Mouse (Mus musculus) CH12.LX (cell line): ENCODE measurements around the gene Prss57. TPM values are rescaled to one million over a fixed set of nuclear protein-coding genes. Genes with fewer than 3 reads are reported as not detected.

Source experiments
- DNase-seq: peaks from one replicate; pipeline ENCODE4 v3.0.0-alpha.2; 2013; ENCODE audit errors: extremely low read depth
- H3K27ac ChIP-seq: 2 replicates; pipeline ENCODE4 v1.5.1; 2012; ENCODE audit warnings: low read depth, mild to moderate bottlenecking, control low read depth, moderate library complexity; ENCODE audit not compliant: insufficient read depth
- H3K27me3 ChIP-seq: replicated peaks from 2 replicates; pipeline ENCODE3; 2012; ENCODE audit warnings: inconsistent platforms
- H3K36me3 ChIP-seq, 2 experiments: replicated peaks in 1 of 2; 2 replicates each; pipeline versions ENCODE3 to v1.6.1; 2012; ENCODE audit warnings: inconsistent platforms in 1 of 2, low read length in 1 of 2, mild to moderate bottlenecking in 1 of 2, mixed read lengths in 1 of 2, moderate library complexity in 1 of 2; ENCODE audit not compliant: control insufficient read depth in 1 of 2, insufficient read depth in 1 of 2
- H3K4me1 ChIP-seq, 2 experiments: 2 replicates each; pipeline ENCODE4 v1.6.1; 2012; ENCODE audit warnings: inconsistent platforms in 1 of 2, moderate library complexity in 1 of 2; ENCODE audit not compliant: insufficient read depth in 2 of 2, control insufficient read depth in 1 of 2
- H3K4me2 ChIP-seq: 2 replicates; pipeline ENCODE4 v1.6.1; 2012; ENCODE audit warnings: low read depth, mild to moderate bottlenecking, control low read depth; ENCODE audit not compliant: poor library complexity, insufficient read depth, severe bottlenecking
- H3K4me3 ChIP-seq, 3 experiments: fragments of 150-350 bp in 1 of 3; sonication (generic) in 1 of 3; replicated peaks in 1 of 3; 2 replicates each; pipeline versions ENCODE3 to v1.5.1; 2011 to 2012; ENCODE audit warnings: low read depth in 2 of 3, low read length in 2 of 3, mild to moderate bottlenecking in 2 of 3, moderate library complexity in 2 of 3, control low read depth in 1 of 3, improper control_type of control experiment in 1 of 3, inconsistent platforms in 1 of 3, mixed read lengths in 1 of 3; ENCODE audit not compliant: poor library complexity in 1 of 3
- H3K79me2 ChIP-seq: replicated peaks from 2 replicates; pipeline ENCODE4 v1.6.1; 2012; ENCODE audit warnings: mild to moderate bottlenecking, moderate library complexity; ENCODE audit not compliant: control insufficient read depth, poor library complexity, insufficient read depth, severe bottlenecking; ENCODE audit errors: extremely low read depth
- H3K9ac ChIP-seq: 2 replicates; pipeline ENCODE4 v1.6.1; 2012; ENCODE audit warnings: low read depth, mild to moderate bottlenecking, control low read depth, moderate library complexity; ENCODE audit not compliant: insufficient read depth
- H3K9me3 ChIP-seq: replicated peaks from 2 replicates; pipeline ENCODE3; 2012; ENCODE audit warnings: low read length, inconsistent platforms, mixed read lengths
- CHD1 ChIP-seq: IDR thresholded peaks from 2 replicates; pipeline ENCODE4 v1.6.1; 2012; ENCODE audit warnings: low read depth, low read length, improper control_type of control experiment, inconsistent platforms
- CHD2 ChIP-seq: IDR thresholded peaks from 2 replicates; pipeline ENCODE4 v1.6.1; 2011; ENCODE audit warnings: low read length, improper control_type of control experiment
- CTCF ChIP-seq, 2 experiments: IDR thresholded peaks in 1 of 2; conservative IDR thresholded peaks in 1 of 2; 2 replicates each; pipeline ENCODE4 v1.5.1; 2011 to 2012; ENCODE audit warnings: low read depth in 2 of 2, low read length in 2 of 2, improper control_type of control experiment in 1 of 2, inconsistent platforms in 1 of 2, mild to moderate bottlenecking in 1 of 2, moderate library complexity in 1 of 2
- E2F4 ChIP-seq: IDR thresholded peaks from 2 replicates; pipeline ENCODE4 v1.6.1; 2011; ENCODE audit warnings: low read depth, low read length, improper control_type of control experiment; ENCODE audit not compliant: insufficient replicate concordance
- ELF1 ChIP-seq: IDR thresholded peaks from 2 replicates; pipeline ENCODE4 v1.6.1; 2014; ENCODE audit warnings: low read depth, mild to moderate bottlenecking, inconsistent platforms, low read length, improper control_type of control experiment
- ETS1 ChIP-seq: conservative IDR thresholded peaks from 2 replicates; pipeline ENCODE4 v1.6.1; 2012; ENCODE audit warnings: low read depth, mild to moderate bottlenecking, inconsistent platforms, low read length, improper control_type of control experiment, moderate library complexity
- GABPA ChIP-seq: IDR thresholded peaks from 2 replicates; pipeline ENCODE4 v1.6.1; 2012; ENCODE audit warnings: low read depth, low read length, improper control_type of control experiment, inconsistent platforms; ENCODE audit not compliant: insufficient replicate concordance
- HCFC1 ChIP-seq: IDR thresholded peaks from 2 replicates; pipeline ENCODE4 v1.6.1; 2012; ENCODE audit warnings: low read depth, mild to moderate bottlenecking, inconsistent platforms, low read length, improper control_type of control experiment
- JUN ChIP-seq: IDR thresholded peaks from 2 replicates; pipeline ENCODE4 v1.6.1; 2011; ENCODE audit warnings: low read depth, mild to moderate bottlenecking, low read length, improper control_type of control experiment, moderate library complexity; ENCODE audit not compliant: insufficient read depth
- KAT2A ChIP-seq: IDR thresholded peaks from 2 replicates; pipeline ENCODE4 v1.6.1; 2012; ENCODE audit warnings: low read length, improper control_type of control experiment, inconsistent platforms; ENCODE audit not compliant: insufficient replicate concordance
- MAFK ChIP-seq: IDR thresholded peaks from 2 replicates; pipeline ENCODE4 v1.6.1; 2011; ENCODE audit warnings: low read length, improper control_type of control experiment; ENCODE audit not compliant: insufficient replicate concordance
- MAX ChIP-seq: IDR thresholded peaks from 2 replicates; pipeline ENCODE4 v1.6.1; 2011; ENCODE audit warnings: low read length, improper control_type of control experiment
- MAZ ChIP-seq: IDR thresholded peaks from 2 replicates; pipeline ENCODE4 v1.6.1; 2012; ENCODE audit warnings: low read depth, mild to moderate bottlenecking, inconsistent platforms, low read length, improper control_type of control experiment, moderate library complexity
- NELFE ChIP-seq: IDR thresholded peaks from 2 replicates; pipeline ENCODE4 v1.6.1; 2011; ENCODE audit warnings: low read depth, low read length, improper control_type of control experiment
- NRF1 ChIP-seq: IDR thresholded peaks from 2 replicates; pipeline ENCODE4 v1.6.1; 2014; ENCODE audit warnings: low read depth, mild to moderate bottlenecking, inconsistent platforms, low read length, improper control_type of control experiment, moderate library complexity
- PAX5 ChIP-seq: IDR thresholded peaks from 2 replicates; pipeline ENCODE4 v1.6.1; 2012; ENCODE audit warnings: low read length, inconsistent platforms, mixed read lengths
- POLR2AphosphoS2 ChIP-seq: IDR thresholded peaks from 2 replicates; pipeline ENCODE4 v1.6.1; 2011; ENCODE audit warnings: low read depth, low read length, improper control_type of control experiment
- RAD21 ChIP-seq: IDR thresholded peaks from 2 replicates; pipeline ENCODE4 v1.6.1; 2011; ENCODE audit warnings: low read depth, mild to moderate bottlenecking, low read length, improper control_type of control experiment, moderate library complexity
- SIN3A ChIP-seq: IDR thresholded peaks from 2 replicates; pipeline ENCODE4 v1.6.1; 2012; ENCODE audit warnings: low read length, improper control_type of control experiment, inconsistent platforms
- SMC3 ChIP-seq: IDR thresholded peaks from 2 replicates; pipeline ENCODE4 v1.6.1; 2011; ENCODE audit warnings: low read depth, low read length, improper control_type of control experiment
- TCF12 ChIP-seq: IDR thresholded peaks from 2 replicates; pipeline ENCODE4 v1.6.1; 2014; ENCODE audit warnings: low read depth, mild to moderate bottlenecking, inconsistent platforms, low read length, improper control_type of control experiment
- USF1 ChIP-seq: IDR thresholded peaks from 2 replicates; pipeline ENCODE4 v1.6.1; 2014; ENCODE audit warnings: low read depth, mild to moderate bottlenecking, inconsistent platforms, low read length, improper control_type of control experiment
- ZKSCAN1 ChIP-seq: IDR thresholded peaks from 2 replicates; pipeline ENCODE4 v1.6.1; 2012; ENCODE audit warnings: low read depth, inconsistent platforms, low read length, improper control_type of control experiment, borderline replicate concordance
- dilution Hi-C: fragments of 300-500 bp; cut with MboI; formaldehyde crosslinking; loops from 2 replicates; pipeline ENCODE4 v1.14.3; 2020; ENCODE audit warnings: low sequenced_read_pairs; ENCODE audit not compliant: extremely low pct_unique_long_range_greater_than_20kb, extremely low pct_ligation_motif_present
- in situ Hi-C: fragments of 300-500 bp; cut with MboI; formaldehyde crosslinking; loops from 3 replicates; pipeline ENCODE4 v1.14.3; 2019; ENCODE audit warnings: low sequenced_read_pairs, low pct_ligation_motif_present, low pct_unique_long_range_greater_than_20kb, mixed read lengths
- polyA plus RNA-seq: library from polyadenylated mRNA; unstranded; fragments of >175 nt; gene quantifications from 2 replicates; pipeline ENCODE4 v1.2.1, GENCODE M21; 2012; ENCODE audit warnings: low read depth; ENCODE audit not compliant: insufficient read length
- total RNA-seq, 2 experiments: library from RNA; depleted of rRNA; stranded (reverse); fragments of 300-350 nt in 1 of 2; fragments of >200 nt in 1 of 2; gene quantifications; 2 replicates each; pipeline ENCODE4 v1.2.3; 2012 to 2014

The Prss57 gene
- total and polyA plus RNA-seq, 3 experiments: 0.08 TPM; not detected in 2

GRCm38 (mm10) chr10:79732500-79732899 is 58.3 kb downstream of the Prss57 start:
- Histone ChIP-seq H3K4me3 (no peak overlapping the region), H3K9me3 (peaks cover 33% of the 10 kb centered on the region), H3K36me3 (peaks cover 43 to 55% of the 10 kb centered on the region in 2 experiments), H3K4me2 (no peak overlapping the region), H3K79me2 (no peaks in the 10 kb centered on the region), H3K4me1 (peaks cover 0 to 4% of the 10 kb centered on the region in 2 experiments; a peak in 1 of 4 replicates), H3K9ac (no peak overlapping the region), H3K27me3 (no peaks in the 10 kb centered on the region), H3K27ac (no peak overlapping the region)
- TF ChIP-seq ELF1: no peak
- TF ChIP-seq NRF1: no peak
- TF ChIP-seq MAFK: no peak
- no peak for TF ChIP-seq USF1
- TF ChIP-seq NELFE: no peak
- TF ChIP-seq KAT2A: no peak
- TF ChIP-seq MAZ: no peak
- TF ChIP-seq PAX5: no peak
- no peak for TF ChIP-seq TCF12
- no peak for TF ChIP-seq MAX
- TF ChIP-seq CTCF (conservative IDR thresholded peaks at IDR 0.05 in 1 of 2, IDR thresholded peaks at IDR 0.05 in 1 of 2; ENCODE audit: low read depth in 2 of 2, low read length in 2 of 2): peak; percentile 59 to 67
- TF ChIP-seq JUN: no peak
- TF ChIP-seq POLR2AphosphoS2: no peak
- TF ChIP-seq E2F4: no peak
- no peak for TF ChIP-seq ZKSCAN1
- TF ChIP-seq CHD1: no peak
- TF ChIP-seq GABPA: no peak
- no peak for TF ChIP-seq CHD2
- peak; percentile 39 for TF ChIP-seq RAD21
- TF ChIP-seq SIN3A: no peak
- TF ChIP-seq ETS1: no peak
- no peak for TF ChIP-seq HCFC1
- TF ChIP-seq SMC3: peak; percentile 52
- dilution Hi-C loops (no loop called here), in situ Hi-C loops (loop anchor here (5.0 kb wide), 1 partner anchor 40 kb away; no protein-coding TSS in a partner anchor)
- DNase-seq: no peak

Other genes with a start within 250 kb of the Prss57 start
Only the 20 nearest of the 34 such genes appear.
- 62.4 and 110 TPM in 2 replicates for gene Madcam1, start 126.4 kb downstream of the Prss57 start, total RNA-seq (2012; rRNA removed)
- gene Madcam1, start 126.4 kb downstream of the Prss57 start, total RNA-seq (2014; rRNA removed): 55.4 and 61.9 TPM in 2 replicates
- 167 and 171 TPM in 2 replicates for gene Madcam1, start 126.4 kb downstream of the Prss57 start, polyA plus RNA-seq
- gene Tpgs1, start 121.6 kb downstream of the Prss57 start, total RNA-seq (2012; rRNA removed): 33.7 and 58.9 TPM in 2 replicates
- gene Tpgs1, start 121.6 kb downstream of the Prss57 start, total RNA-seq (2014; rRNA removed): 34.4 and 42.8 TPM in 2 replicates
- gene Tpgs1, start 121.6 kb downstream of the Prss57 start, polyA plus RNA-seq: 42.0 and 44.5 TPM in 2 replicates
- 335 and 348 TPM in 2 replicates for gene Cdc34, start 108.8 kb downstream of the Prss57 start, total RNA-seq (2012; rRNA removed)
- gene Cdc34, start 108.8 kb downstream of the Prss57 start, total RNA-seq (2014; rRNA removed): 323 and 331 TPM in 2 replicates
- 314 and 354 TPM in 2 replicates for gene Cdc34, start 108.8 kb downstream of the Prss57 start, polyA plus RNA-seq
- gene Gzmm, start 101.9 kb downstream of the Prss57 start, total RNA-seq (2012; rRNA removed): 0.17 and 0.67 TPM in 2 replicates
- gene Gzmm, start 101.9 kb downstream of the Prss57 start, total RNA-seq (2014; rRNA removed): 0.45 and 0.59 TPM in 2 replicates
- gene Gzmm, start 101.9 kb downstream of the Prss57 start, polyA plus RNA-seq: 0.30 and 0.73 TPM in 2 replicates
- 312 and 421 TPM in 2 replicates for gene Bsg, start 86.5 kb downstream of the Prss57 start, total RNA-seq (2012; rRNA removed)
- gene Bsg, start 86.5 kb downstream of the Prss57 start, total RNA-seq (2014; rRNA removed): 617 and 710 TPM in 2 replicates
- 358 and 360 TPM in 2 replicates for gene Bsg, start 86.5 kb downstream of the Prss57 start, polyA plus RNA-seq
- 1.8 and 2.2 TPM in 2 replicates for gene Hcn2, start 74.3 kb downstream of the Prss57 start, total RNA-seq (2012; rRNA removed)
- gene Hcn2, start 74.3 kb downstream of the Prss57 start, total RNA-seq (2014; rRNA removed): 0.21 and 0.23 TPM in 2 replicates
- gene Hcn2, start 74.3 kb downstream of the Prss57 start, polyA plus RNA-seq: 0.23 and 0.44 TPM in 2 replicates
- gene Polrmt, start 44.4 kb downstream of the Prss57 start, total RNA-seq (2012; rRNA removed): 50.1 and 50.5 TPM in 2 replicates
- 13.5 and 18.1 TPM in 2 replicates for gene Polrmt, start 44.4 kb downstream of the Prss57 start, total RNA-seq (2014; rRNA removed)
- 40.2 and 49.0 TPM in 2 replicates for gene Polrmt, start 44.4 kb downstream of the Prss57 start, polyA plus RNA-seq
- gene Fgf22, start 35.9 kb downstream of the Prss57 start, total RNA-seq (2012; rRNA removed): not detected in 2 replicates
- not detected in 2 replicates for gene Fgf22, start 35.9 kb downstream of the Prss57 start, total RNA-seq (2014; rRNA removed)
- not detected in 2 replicates for gene Fgf22, start 35.9 kb downstream of the Prss57 start, polyA plus RNA-seq
- gene Rnf126, start 24.0 kb downstream of the Prss57 start, total RNA-seq (2012; rRNA removed): 67.9 and 74.8 TPM in 2 replicates
- gene Rnf126, start 24.0 kb downstream of the Prss57 start, total RNA-seq (2014; rRNA removed): 28.9 and 32.4 TPM in 2 replicates
- 90.7 and 112 TPM in 2 replicates for gene Rnf126, start 24.0 kb downstream of the Prss57 start, polyA plus RNA-seq
- gene Fstl3, start 13.7 kb downstream of the Prss57 start, total RNA-seq (2012; rRNA removed): 0.25 TPM in 2 replicates
- gene Fstl3, start 13.7 kb downstream of the Prss57 start, total RNA-seq (2014; rRNA removed): not detected in 2 replicates
- not detected in 2 replicates for gene Fstl3, start 13.7 kb downstream of the Prss57 start, polyA plus RNA-seq
- 3.1 and 5.3 TPM in 2 replicates for gene Palm, start 2.6 kb upstream of the Prss57 start, total RNA-seq (2012; rRNA removed)
- gene Palm, start 2.6 kb upstream of the Prss57 start, total RNA-seq (2014; rRNA removed): 0.36 and 0.78 TPM in 2 replicates
- 1.5 and 2.5 TPM in 2 replicates for gene Palm, start 2.6 kb upstream of the Prss57 start, polyA plus RNA-seq
- not detected in 2 replicates for gene Misp, start 30.0 kb upstream of the Prss57 start, total RNA-seq (2012; rRNA removed)
- gene Misp, start 30.0 kb upstream of the Prss57 start, total RNA-seq (2014; rRNA removed): not detected in 2 replicates
- not detected in 2 replicates for gene Misp, start 30.0 kb upstream of the Prss57 start, polyA plus RNA-seq
- gene Ptbp1, start 63.5 kb upstream of the Prss57 start, total RNA-seq (2012; rRNA removed): 252 and 284 TPM in 2 replicates
- gene Ptbp1, start 63.5 kb upstream of the Prss57 start, total RNA-seq (2014; rRNA removed): 261 and 284 TPM in 2 replicates
- gene Ptbp1, start 63.5 kb upstream of the Prss57 start, polyA plus RNA-seq: 482 and 497 TPM in 2 replicates
- gene Prtn3, start 83.5 kb upstream of the Prss57 start, total RNA-seq (2012; rRNA removed): 0.30 TPM in 1 of 2 replicates, not detected in the other
- gene Prtn3, start 83.5 kb upstream of the Prss57 start, total RNA-seq (2014; rRNA removed): not detected in 2 replicates
- 0.39 TPM in 1 of 2 replicates, not detected in the other for gene Prtn3, start 83.5 kb upstream of the Prss57 start, polyA plus RNA-seq
- 0.47 and 0.55 TPM in 2 replicates for gene Plppr3, start 83.7 kb upstream of the Prss57 start, total RNA-seq (2012; rRNA removed)
- not detected in 2 replicates for gene Plppr3, start 83.7 kb upstream of the Prss57 start, total RNA-seq (2014; rRNA removed)
- 3.4 TPM in 2 replicates for gene Plppr3, start 83.7 kb upstream of the Prss57 start, polyA plus RNA-seq
- gene Elane, start 95.3 kb upstream of the Prss57 start, total RNA-seq (2012; rRNA removed): not detected in 2 replicates
- not detected in 2 replicates for gene Elane, start 95.3 kb upstream of the Prss57 start, total RNA-seq (2014; rRNA removed)
- not detected in 2 replicates for gene Elane, start 95.3 kb upstream of the Prss57 start, polyA plus RNA-seq
- gene Cfd, start 99.9 kb upstream of the Prss57 start, total RNA-seq (2012; rRNA removed): not detected in 2 replicates
- not detected in 2 replicates for gene Cfd, start 99.9 kb upstream of the Prss57 start, total RNA-seq (2014; rRNA removed)
- gene Cfd, start 99.9 kb upstream of the Prss57 start, polyA plus RNA-seq: 0.26 TPM in 1 of 2 replicates, not detected in the other
- 12.1 and 14.4 TPM in 2 replicates for gene Med16, start 118.0 kb upstream of the Prss57 start, total RNA-seq (2012; rRNA removed)
- 8.7 and 10.2 TPM in 2 replicates for gene Med16, start 118.0 kb upstream of the Prss57 start, total RNA-seq (2014; rRNA removed)
- gene Med16, start 118.0 kb upstream of the Prss57 start, polyA plus RNA-seq: 20.7 and 22.8 TPM in 2 replicates
- gene Gm26602, start 119.9 kb upstream of the Prss57 start, total RNA-seq (2012; rRNA removed): 6.0 and 8.1 TPM in 2 replicates
- gene Gm26602, start 119.9 kb upstream of the Prss57 start, total RNA-seq (2014; rRNA removed): not detected in 2 replicates
- gene Gm26602, start 119.9 kb upstream of the Prss57 start, polyA plus RNA-seq: not detected in 2 replicates
- 0.21 and 0.76 TPM in 2 replicates for gene Kiss1r, start 126.0 kb upstream of the Prss57 start, total RNA-seq (2012; rRNA removed)
- 0.24 and 0.32 TPM in 2 replicates for gene Kiss1r, start 126.0 kb upstream of the Prss57 start, total RNA-seq (2014; rRNA removed)
- 0.17 and 0.20 TPM in 2 replicates for gene Kiss1r, start 126.0 kb upstream of the Prss57 start, polyA plus RNA-seq